12 mouse cellular contexts compared by ENCODE assay signal in genomic region chr8:94561256-94561655, GRCm38 (mm10). TPM values are rescaled to one million over a fixed set of nuclear protein-coding genes. Genes with fewer than 3 reads are reported as not detected.
A peak's percentile ranks its signal among the peaks of the same experiment; 100 is the strongest.
DNase-seq lines count a peak whose midpoint lies in the region; ATAC-seq and TF ChIP-seq lines count a peak whose summit lies in the region.
"Had no signal": no experiment of that assay in that cellular context is flagged by ENCODE, and none has a peak within 500 bp of the region (broad histone marks: within the 10 kb centered on the region; RNA-seq: fewer than 3 reads in every experiment).

No protein-coding gene starts in this region.

- H3K9ac ChIP-seq in forebrain, postnatal 0 days = no peak overlapping the region
- H3K9ac ChIP-seq in midbrain, embryonic 14.5 days (replicated peaks; ENCODE audit: low read length) = no peak overlapping the region
- H3K9ac ChIP-seq: liver, embryonic 14.5 days had no signal

- ATAC-seq in forebrain, postnatal 0 days = peak; percentile 87
- peak; percentile 69; the same call in 1 of the 2 replicates for ATAC-seq in midbrain, embryonic 14.5 days (ENCODE audit: low FRiP score, low TSS enrichment)
- ATAC-seq: intestine, embryonic 16.5 days had no signal

- no peak overlapping the region for H3K27ac ChIP-seq in forebrain, postnatal 0 days (ENCODE audit: low read depth, low read length)
- H3K27ac ChIP-seq in midbrain, embryonic 14.5 days (replicated peaks; ENCODE audit: low read depth, low read length) = no peak overlapping the region
- H3K27ac ChIP-seq: left cerebral cortex, adult 2 months; liver, embryonic 14.5 days had no signal

- no peak overlapping the region for H3K4me3 ChIP-seq in forebrain, postnatal 0 days (ENCODE audit: low read depth, low read length)
- no peak overlapping the region for H3K4me3 ChIP-seq in midbrain, embryonic 14.5 days (replicated peaks; ENCODE audit: low read depth, low read length)
- H3K4me3 ChIP-seq: left cerebral cortex, adult 2 months had no signal

- no peak overlapping the region for H3K4me2 ChIP-seq in forebrain, postnatal 0 days (ENCODE audit: low read depth)
- H3K4me2 ChIP-seq in midbrain, embryonic 14.5 days (ENCODE audit: low read length) = no peak overlapping the region

- 27% methylated on average over 4 of the region's 5 CpGs for WGBS in forebrain, postnatal 0 days
- WGBS in midbrain, embryonic 14.5 days = 7% methylated on average over 5 of the region's 5 CpGs

- H3K9me3 ChIP-seq in forebrain, postnatal 0 days (ENCODE audit: low read length) = no peaks in the 10 kb centered on the region
- H3K9me3 ChIP-seq in midbrain, embryonic 14.5 days (ENCODE audit: control insufficient read depth, low read length) = no peaks in the 10 kb centered on the region
- H3K9me3 ChIP-seq: G1E had no signal

- H3K36me3 ChIP-seq in forebrain, postnatal 0 days (ENCODE audit: insufficient read depth) = no peaks in the 10 kb centered on the region
- no peaks in the 10 kb centered on the region for H3K36me3 ChIP-seq in midbrain, embryonic 14.5 days (ENCODE audit: control insufficient read depth, insufficient read depth, low read length)
- H3K36me3 ChIP-seq: G1E had no signal

- H3K27me3 ChIP-seq in forebrain, postnatal 0 days (ENCODE audit: insufficient read depth, low read length) = no peaks in the 10 kb centered on the region
- no peaks in the 10 kb centered on the region for H3K27me3 ChIP-seq in midbrain, embryonic 14.5 days (ENCODE audit: control insufficient read depth, insufficient read depth, low read length)

- H3K4me1 ChIP-seq in forebrain, postnatal 0 days (ENCODE audit: insufficient read depth) = no peaks in the 10 kb centered on the region
- H3K4me1 ChIP-seq in midbrain, embryonic 14.5 days (ENCODE audit: control insufficient read depth, insufficient read depth, low read length) = peaks cover 18% of the 10 kb centered on the region

- no peak for TF ChIP-seq CTCF in forebrain, postnatal 0 days (IDR thresholded peaks at IDR 0.05; ENCODE audit: low read depth)

- DNase-seq in cerebellum, adult 11-12 months = peak; percentile 39
- no peak for DNase-seq in cerebellum, adult 11 months
- DNase-seq in NIH3T3 (ENCODE audit: low read depth) = peak; percentile 53
- DNase-seq in forebrain, postnatal 0 days = peak; percentile 60
- peak; percentile 70 for DNase-seq in midbrain, embryonic 14.5 days
- no peak for DNase-seq in spleen, postnatal 14 days (ENCODE audit: low spot score in 2 of 2)
- no peak for DNase-seq in kidney, postnatal 4 days
- no peak for DNase-seq in adrenal gland, postnatal 25 days

RNA-seq across cellular contexts. Expression of gene Cpne2, which starts 28.5 kb away (rescaled TPM):
- 49.2 and 68.8 TPM in 2 replicates for total RNA-seq in forebrain, postnatal 0 days (2014; rRNA removed)
- polyA plus RNA-seq in forebrain, postnatal 0 days (2015; fragmentation: Nextera tagmentation; extraction: Ambion mirVana) = 41.6 and 58.3 TPM in 2 replicates
- polyA plus RNA-seq in midbrain, embryonic 14.5 days (2014; fragmentation: Nextera tagmentation; extraction: Ambion mirVana) = 11.5 and 14.1 TPM in 2 replicates
- total RNA-seq in adrenal gland, postnatal 25 days (2021) = 19.4 and 23.2 TPM in 2 replicates

RNA-seq across cellular contexts. Expression of gene Rspry1, which starts 40.5 kb away (rescaled TPM):
- 53.5 and 55.8 TPM in 2 replicates for total RNA-seq in forebrain, postnatal 0 days (2014; rRNA removed)
- 26.2 and 32.0 TPM in 2 replicates for polyA plus RNA-seq in forebrain, postnatal 0 days (2015; fragmentation: Nextera tagmentation; extraction: Ambion mirVana)
- polyA plus RNA-seq in midbrain, embryonic 14.5 days (2014; fragmentation: Nextera tagmentation; extraction: Ambion mirVana) = 46.1 and 54.4 TPM in 2 replicates
- total RNA-seq in adrenal gland, postnatal 25 days (2021) = 22.6 and 23.0 TPM in 2 replicates

RNA-seq across cellular contexts. Expression of gene Fam192a, which starts 40.5 kb away (rescaled TPM):
- total RNA-seq in forebrain, postnatal 0 days (2014; rRNA removed) = 44.5 and 51.4 TPM in 2 replicates
- polyA plus RNA-seq in forebrain, postnatal 0 days (2015; fragmentation: Nextera tagmentation; extraction: Ambion mirVana) = 71.5 and 79.9 TPM in 2 replicates
- polyA plus RNA-seq in midbrain, embryonic 14.5 days (2014; fragmentation: Nextera tagmentation; extraction: Ambion mirVana) = 71.9 and 91.9 TPM in 2 replicates
- 39.8 and 49.6 TPM in 2 replicates for total RNA-seq in adrenal gland, postnatal 25 days (2021)

Comparison
In these comparisons a context has a peak if more than half of its experiments do, and no peak if none do; other contexts are left out.
1. DNase-seq: peak in cerebellum, adult 11-12 months (single experiment), NIH3T3 (single experiment), forebrain, postnatal 0 days (single experiment) and midbrain, embryonic 14.5 days (single experiment); none in cerebellum, adult 11 months (single experiment), spleen, postnatal 14 days (0 of 2), kidney, postnatal 4 days (0 of 2) and adrenal gland, postnatal 25 days (single experiment).